Mouse (Mus musculus): ENCODE results near the gene Dnttip1. TPM values are rescaled to one million over a fixed set of nuclear protein-coding genes. Genes with fewer than 3 reads are reported as not detected.

The Dnttip1 gene
- total and polyA plus RNA-seq, 3 experiments: 20.6 to 59.9 TPM; not detected in 1

DNA sequence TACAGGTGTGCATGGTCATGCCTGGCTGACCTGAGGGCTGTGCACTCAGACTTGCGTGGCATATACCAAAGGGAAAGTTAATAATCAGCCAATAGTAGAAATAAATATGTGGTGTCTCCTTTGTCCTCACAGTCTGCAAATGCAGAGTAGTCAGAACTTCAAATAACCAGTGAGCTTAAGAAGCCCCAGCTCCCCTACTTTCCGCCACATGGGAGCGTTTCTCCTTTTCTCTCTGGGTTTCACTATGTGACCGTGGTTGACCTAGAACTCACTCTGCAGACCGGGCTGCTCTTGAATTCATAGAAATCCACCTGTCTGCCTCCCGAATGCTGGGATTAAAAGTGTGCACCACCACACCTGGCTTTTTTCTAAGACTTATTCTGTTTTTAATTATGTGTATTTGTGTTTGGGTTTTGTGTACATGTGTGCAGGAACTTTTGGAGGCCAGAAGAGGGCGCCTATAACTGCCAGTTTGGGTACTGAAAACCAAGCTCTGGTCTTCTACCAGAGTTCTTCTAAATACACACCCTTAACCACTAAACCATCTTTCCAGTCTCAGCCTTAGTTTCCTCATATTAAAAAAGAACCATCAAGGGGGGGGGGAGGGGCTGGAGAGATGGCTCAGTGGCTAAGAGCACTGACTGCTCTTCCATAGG, 38.3 kb downstream of the Dnttip1 start (continued):
- TF ChIP-seq EP300 (IDR thresholded peaks at IDR 0.05; ENCODE audit: low read depth in 1 of 2, low read length in 2 of 2): no peak

DNA sequence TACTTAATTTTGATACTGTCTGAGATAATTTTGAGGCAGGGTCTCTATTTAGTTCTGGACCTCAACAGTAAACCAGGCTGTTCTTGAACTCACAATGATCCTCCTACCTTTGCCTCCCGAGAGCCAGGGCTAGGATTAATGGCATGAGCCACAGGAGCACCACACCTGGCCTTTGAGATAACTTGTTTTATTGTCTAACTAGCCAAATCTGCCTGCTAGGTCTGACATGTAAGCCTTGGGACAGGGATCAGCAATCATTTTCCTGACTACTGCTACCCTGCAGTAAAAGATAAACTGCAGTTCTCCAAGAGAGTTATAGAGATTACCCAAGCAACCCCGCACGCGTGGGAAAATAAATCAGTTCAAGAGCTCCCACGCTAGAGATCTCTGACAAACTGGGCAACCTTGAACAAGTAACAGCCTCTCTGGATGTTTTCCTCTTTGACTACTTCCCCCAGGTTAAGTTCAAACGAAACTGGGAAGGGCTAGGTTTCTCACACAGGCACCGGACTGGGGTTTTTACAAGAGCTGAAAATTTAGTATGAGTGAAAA, 39.2 kb downstream of the Dnttip1 start:
- Histone ChIP-seq H3K9ac (ENCODE audit: control insufficient read depth, low read depth, low read length, poor library complexity, severe bottlenecking) (peak overlapping the region; percentile 66), H3K27ac (ENCODE audit: control insufficient read depth, low read depth, low read length) (peak overlapping the region; percentile 13; the same call in 1 of the 2 replicates), H3K27me3 (ENCODE audit: control insufficient read depth in 1 of 2, insufficient read depth in 2 of 2, low read length in 2 of 2) (no peaks in the 10 kb centered on the region), H3K4me3 (ENCODE audit: control insufficient read depth in 1 of 2, insufficient read depth in 1 of 2, low read depth in 2 of 2, low read length in 2 of 2) (peak overlapping the region; percentile 63 to 88), H3K4me1 (ENCODE audit: control insufficient read depth in 1 of 2, insufficient read depth in 2 of 2, low read length in 2 of 2) (peaks cover 3 to 9% of the 10 kb centered on the region in 2 experiments; a peak in 3 of 4 replicates), H3K36me3 (ENCODE audit: control insufficient read depth in 1 of 2, insufficient read depth in 2 of 2, low read length in 2 of 2) (peaks cover 0 to 5% of the 10 kb centered on the region in 2 experiments; a peak in 1 of 4 replicates), H3K79me2 (ENCODE audit: control insufficient read depth, insufficient read depth, low read length, poor library complexity) (no peaks in the 10 kb centered on the region; the same call in 1 of the 2 replicates), H3K9me3 (replicated peaks; ENCODE audit: insufficient read depth, low read length) (no peaks in the 10 kb centered on the region)
- DNase-seq (ENCODE audit: low read depth, low spot score): no peak
- TF ChIP-seq GATA1 (IDR thresholded peaks at IDR 0.05; ENCODE audit: low read depth, low read length): 0 out of 2 replicates have a peak, but pooled peaks have one; percentile 9
- TF ChIP-seq MYC (IDR thresholded peaks at IDR 0.05; ENCODE audit: low read depth, low read length): no peak
- TF ChIP-seq CTCF (IDR thresholded peaks at IDR 0.05 in 2 of 3, conservative IDR thresholded peaks at IDR 0.05 in 1 of 3; ENCODE audit: control insufficient read depth in 1 of 3, insufficient read depth in 1 of 3, low read depth in 2 of 3, low read length in 3 of 3, poor library complexity in 1 of 3, severe bottlenecking in 1 of 3): no peak
- peak; percentile 38 for TF ChIP-seq TAL1 (IDR thresholded peaks at IDR 0.05; ENCODE audit: low read length)
- no peak for TF ChIP-seq E2F4 (IDR thresholded peaks at IDR 0.05; ENCODE audit: borderline replicate concordance, low read depth, low read length)
- TF ChIP-seq USF2 (IDR thresholded peaks at IDR 0.05; ENCODE audit: borderline replicate concordance in 1 of 2, insufficient read depth in 1 of 2, low read depth in 1 of 2, low read length in 2 of 2): no peak
- no peak for TF ChIP-seq ZKSCAN1 (IDR thresholded peaks at IDR 0.05; ENCODE audit: low read depth, low read length)
- no peak for TF ChIP-seq ETS1 (IDR thresholded peaks at IDR 0.05; ENCODE audit: low read depth, low read length)
- peak; percentile 77; the same call in 1 of the 2 replicates for TF ChIP-seq TBP (IDR thresholded peaks at IDR 0.05; ENCODE audit: low read depth, low read length)
- TF ChIP-seq ZNF384 (IDR thresholded peaks at IDR 0.05; ENCODE audit: low read depth, low read length): no peak
- TF ChIP-seq RCOR1 (IDR thresholded peaks at IDR 0.05; ENCODE audit: low read depth, low read length): peak; percentile 85
- no peak for TF ChIP-seq RAD21 (IDR thresholded peaks at IDR 0.05; ENCODE audit: low read depth, low read length)
- no peak for TF ChIP-seq KAT2A (conservative IDR thresholded peaks at IDR 0.05; ENCODE audit: low read depth, low read length)
- no peak for TF ChIP-seq GABPA (IDR thresholded peaks at IDR 0.05; ENCODE audit: low read depth, low read length)
- TF ChIP-seq UBTF (IDR thresholded peaks at IDR 0.05; ENCODE audit: borderline replicate concordance, insufficient read depth, low read depth, low read length): no peak
- no peak for TF ChIP-seq SMC3 (IDR thresholded peaks at IDR 0.05; ENCODE audit: low read depth, low read length)
- no peak for TF ChIP-seq POLR2AphosphoS2 (IDR thresholded peaks at IDR 0.05; ENCODE audit: low read length)
- no peak for TF ChIP-seq SIN3A (IDR thresholded peaks at IDR 0.05; ENCODE audit: low read length)
- TF ChIP-seq CHD2 (IDR thresholded peaks at IDR 0.05; ENCODE audit: low read length): no peak
- TF ChIP-seq ZMIZ1 (IDR thresholded peaks at IDR 0.05; ENCODE audit: low read depth, low read length): no peak
- no peak for TF ChIP-seq POLR2AphosphoS5 (IDR thresholded peaks at IDR 0.05; ENCODE audit: borderline replicate concordance, low read depth, low read length)
- TF ChIP-seq MAZ (IDR thresholded peaks at IDR 0.05; ENCODE audit: low read depth, low read length): no peak
- no peak for TF ChIP-seq MXI1 (IDR thresholded peaks at IDR 0.05; ENCODE audit: low read depth, low read length)
- no peak for TF ChIP-seq JUND (IDR thresholded peaks at IDR 0.05; ENCODE audit: low read depth, low read length)
- TF ChIP-seq NRF1 (IDR thresholded peaks at IDR 0.05; ENCODE audit: insufficient read depth, low read depth, low read length, poor library complexity, severe bottlenecking): no peak
- TF ChIP-seq MEF2A (IDR thresholded peaks at IDR 0.05; ENCODE audit: extremely low read depth, insufficient replicate concordance, low read depth, low read length, poor library complexity, severe bottlenecking): no peak
- peak; percentile 24; the same call in 1 of the 2 replicates for TF ChIP-seq BHLHE40 (IDR thresholded peaks at IDR 0.05; ENCODE audit: borderline replicate concordance, low read depth, low read length)
- TF ChIP-seq MYB (IDR thresholded peaks at IDR 0.05; ENCODE audit: low read depth, low read length): no peak
- TF ChIP-seq MAFK (IDR thresholded peaks at IDR 0.05; ENCODE audit: borderline replicate concordance, low read depth, low read length): no peak
- TF ChIP-seq EP300 (IDR thresholded peaks at IDR 0.05; ENCODE audit: low read depth in 1 of 2, low read length in 2 of 2): peak in 1 of 2 experiments; percentile 13; a peak in 2 of 4 replicates
- TF ChIP-seq USF1 (IDR thresholded peaks at IDR 0.05; ENCODE audit: low read depth, low read length): no peak
- no peak for TF ChIP-seq NELFE (IDR thresholded peaks at IDR 0.05; ENCODE audit: low read depth, low read length)
- TF ChIP-seq TCF12 (IDR thresholded peaks at IDR 0.05; ENCODE audit: low read depth, low read length): no peak

Data from MEL (cell line).